Mouse (Mus musculus) activated CD4-positive, CD25-positive, alpha-beta regulatory T cell, adult 4 months (primary cell): ENCODE measurements around the gene Gm49342. TPM values are rescaled to one million over a fixed set of nuclear protein-coding genes. Genes with fewer than 3 reads are reported as not detected.
A peak's percentile ranks its signal among the peaks of the same experiment; 100 is the strongest.
"Not testable (repeated sequence)": the region's sequence is repeated elsewhere in the genome, so short reads cannot be mapped to it uniquely, and the experiment has no call there.

Experiments used
- ATAC-seq: one replicate; pipeline ENCODE4 v1.8.0; 2017
- polyA plus RNA-seq, 2 experiments: library from polyadenylated mRNA; unstranded; fragments of 100-300 nt; shearing (Covaris generic); gene quantifications; one replicate each; pipeline ENCODE4 v1.2.1; 2017

The Gm49342 gene
- 1 to 10 TPM in 1 of 2 experiments, not detected in 1; 9.9 TPM for polyA plus RNA-seq

- ATAC-seq: peak; percentile 92
Measured at GRCm38 (mm10) chr14:50943932-50944667, at the start of gene Gm49342. Gene Gm49342, plus strand, starts transcription at chr14:50944517.

- ATAC-seq: no peak
Measured at GRCm38 (mm10) chr14:50895407-50895806, 48.9 kb upstream of the Gm49342 start.

GRCm38 (mm10) chr14:50895985-50896746 is 48.2 kb upstream of the Gm49342 start:
- ATAC-seq: no peak

- ATAC-seq: no peak
Measured at GRCm38 (mm10) chr14:50896747-50897373, 47.5 kb upstream of the Gm49342 start.

DNA sequence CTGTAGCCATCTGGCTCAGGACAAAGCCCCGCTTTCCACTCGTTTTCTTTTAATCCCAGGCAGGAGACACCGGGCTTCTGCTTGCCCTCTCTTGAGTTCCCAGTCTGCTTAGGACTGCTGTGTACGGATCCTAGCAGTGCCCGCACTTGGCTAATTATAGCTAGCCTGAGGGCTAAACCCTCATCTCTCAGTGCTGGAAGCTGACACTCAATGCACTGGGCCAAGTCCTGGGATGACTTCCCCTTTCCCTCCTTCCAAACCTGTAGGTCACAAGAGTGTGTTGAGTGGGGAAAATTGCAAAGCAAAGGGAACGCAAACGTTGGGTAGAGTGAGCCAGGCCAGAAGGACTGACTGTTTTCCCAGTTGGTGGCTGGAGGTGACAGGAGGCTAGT is 46.9 kb upstream of the Gm49342 start, which contains the start of gene Klhl33:
Gene Klhl33, minus strand, starts transcription at position 134 of the 392 bp plus-strand sequence.
- no peak for ATAC-seq

DNA sequence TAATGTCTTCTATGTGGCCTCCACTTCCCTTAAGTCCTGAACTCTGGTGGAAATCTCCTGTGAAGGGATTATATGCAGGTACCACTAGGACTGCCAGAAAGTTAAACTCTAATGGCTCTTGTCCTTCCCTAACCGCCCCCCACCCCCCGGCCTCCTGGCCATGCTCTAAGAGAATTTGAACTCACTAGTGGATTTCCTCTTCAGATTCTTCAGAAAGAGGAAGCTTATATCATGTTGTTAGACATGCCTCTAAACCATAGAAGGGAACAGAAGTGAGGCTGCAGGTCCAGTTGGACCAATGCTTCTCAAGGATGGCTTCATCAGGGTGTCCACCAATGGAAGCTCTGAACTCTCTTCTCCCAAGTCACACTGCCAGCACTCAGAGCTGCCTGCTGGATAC is 46.3 kb upstream of the Gm49342 start:
- not testable (repeated sequence) for ATAC-seq

GRCm38 (mm10) chr14:50903973-50904827 is 40.1 kb upstream of the Gm49342 start:
- ATAC-seq: no peak

- ATAC-seq: no peak
Measured at GRCm38 (mm10) chr14:50904828-50905129, 39.5 kb upstream of the Gm49342 start.

GRCm38 (mm10) chr14:50905327-50905726 is 39.0 kb upstream of the Gm49342 start:
- not testable (repeated sequence) for ATAC-seq

DNA sequence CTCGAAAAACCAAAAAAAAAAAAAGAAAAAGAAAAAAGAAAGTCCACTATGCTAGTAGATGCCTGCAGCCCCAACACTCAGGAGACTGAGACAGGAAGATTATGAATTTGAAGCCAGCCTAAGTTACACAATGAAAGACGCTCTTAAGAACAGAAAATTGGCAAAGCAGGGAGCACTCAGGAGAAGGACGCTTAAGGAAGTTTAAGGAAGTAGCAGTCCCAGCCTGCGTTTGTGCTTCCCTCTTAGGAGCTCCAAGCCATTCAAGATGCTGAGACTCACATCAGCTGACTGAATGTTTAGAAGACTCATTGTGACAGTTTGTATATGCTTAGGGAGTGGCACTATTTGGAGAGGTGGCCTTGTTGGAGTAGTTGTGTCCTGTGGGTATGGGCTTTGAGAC is 36.2 kb upstream of the Gm49342 start:
- ATAC-seq: no peak

DNA sequence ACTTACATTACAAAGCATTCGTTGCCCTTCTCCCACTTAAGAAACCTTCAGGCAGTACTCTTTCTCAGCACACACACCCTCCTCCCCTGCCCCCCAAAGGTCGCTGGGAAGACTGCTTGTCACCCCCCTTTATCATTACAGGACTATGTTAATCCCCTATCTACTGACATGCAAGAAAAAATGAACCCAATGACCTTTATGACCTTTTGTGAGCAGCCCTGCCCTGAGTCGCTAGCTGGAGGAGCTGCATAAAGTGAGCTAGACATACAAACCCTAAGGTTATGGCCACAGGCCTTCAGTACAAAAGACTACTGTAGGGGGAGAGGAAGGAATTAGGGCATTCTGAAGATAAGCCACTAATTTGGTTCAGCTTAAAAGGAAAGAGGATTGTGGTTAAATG is 33.0 kb upstream of the Gm49342 start:
- ATAC-seq: no peak

GRCm38 (mm10) chr14:50923437-50923836 is 20.9 kb upstream of the Gm49342 start:
- not testable (repeated sequence) for ATAC-seq

DNA sequence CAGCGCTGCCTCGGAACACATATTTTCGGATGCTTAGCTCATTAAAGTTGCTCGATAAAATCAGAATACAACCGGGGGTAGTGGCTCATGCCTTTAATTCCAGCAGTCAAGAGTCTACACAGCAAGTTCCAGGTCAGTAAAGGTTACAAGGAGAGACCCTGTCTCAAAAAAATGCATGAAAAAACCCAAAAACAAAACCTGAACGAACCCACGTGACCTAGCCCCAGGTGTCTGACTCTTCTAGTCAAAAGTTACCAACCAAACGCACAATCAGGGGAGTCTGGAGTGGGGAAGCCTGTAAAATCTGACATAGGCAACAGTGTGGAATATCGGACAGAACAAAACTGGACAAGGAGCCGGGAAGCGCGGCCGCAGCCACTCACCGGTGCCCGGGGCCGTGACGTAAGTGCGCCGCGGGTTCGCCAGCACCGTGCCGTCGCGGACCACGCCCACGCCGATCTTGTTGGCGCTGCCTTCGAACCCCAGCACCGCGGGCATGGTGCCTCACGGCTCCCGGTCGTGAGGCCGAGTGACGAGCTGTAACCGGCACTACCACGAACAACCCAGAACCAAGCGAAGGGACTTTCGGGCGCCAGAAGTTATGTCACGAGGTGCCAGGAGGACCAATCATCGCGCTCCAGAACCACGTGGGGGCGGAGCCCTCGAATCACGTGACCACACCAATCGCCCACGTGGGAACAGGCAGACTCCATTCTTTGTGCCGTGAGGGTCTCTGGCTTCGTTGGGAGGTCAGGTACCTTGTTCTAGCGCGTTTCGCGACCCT is 19.8 kb upstream of the Gm49342 start, which contains the start of the genes Osgep and Apex1:
Gene Osgep, minus strand, starts transcription at position 613 of the 784 bp plus-strand sequence.
Gene Apex1, plus strand, starts transcription at position 688 of the 784 bp plus-strand sequence.
- ATAC-seq: peak; percentile 96

DNA sequence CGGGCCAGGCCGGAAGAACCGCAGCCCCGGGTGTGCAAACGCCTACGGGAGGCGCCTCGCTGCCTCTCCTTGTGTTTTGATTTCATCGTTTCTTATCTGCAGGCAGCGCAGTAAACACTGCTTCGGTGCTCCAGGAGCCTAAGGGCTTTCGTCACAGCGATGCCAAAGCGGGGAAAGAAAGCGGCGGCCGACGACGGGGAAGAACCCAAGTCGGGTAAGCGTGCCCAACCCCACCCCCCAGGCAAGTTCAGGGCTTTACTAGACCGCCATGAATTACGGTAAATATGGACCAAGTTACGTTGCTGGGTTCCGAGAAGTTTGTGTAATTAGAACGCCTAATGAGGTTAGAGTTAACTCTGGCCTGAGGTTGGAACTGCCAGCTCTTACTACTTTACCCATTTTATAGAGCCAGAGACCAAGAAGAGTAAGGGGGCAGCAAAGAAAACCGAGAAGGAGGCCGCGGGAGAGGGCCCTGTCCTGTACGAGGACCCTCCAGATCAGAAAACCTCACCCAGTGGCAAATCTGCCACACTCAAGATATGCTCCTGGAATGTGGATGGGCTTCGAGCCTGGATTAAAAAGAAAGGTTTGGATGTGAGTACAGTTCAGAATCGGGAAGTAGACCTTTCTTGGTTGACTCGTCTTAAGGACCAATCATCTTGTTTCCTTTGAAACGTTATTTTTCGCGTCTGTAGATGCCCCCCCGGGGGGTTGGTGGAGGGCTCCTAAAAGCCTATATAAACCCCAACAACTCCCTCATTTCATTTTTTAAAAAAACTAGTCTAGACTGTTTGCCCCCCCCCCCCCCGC is 19.0 kb upstream of the Gm49342 start:
- ATAC-seq: peak; percentile 5

- no peak for ATAC-seq
Measured at GRCm38 (mm10) chr14:50927366-50927765, 17.0 kb upstream of the Gm49342 start.

GRCm38 (mm10) chr14:50929951-50930350 is 14.4 kb upstream of the Gm49342 start:
- no peak for ATAC-seq

DNA sequence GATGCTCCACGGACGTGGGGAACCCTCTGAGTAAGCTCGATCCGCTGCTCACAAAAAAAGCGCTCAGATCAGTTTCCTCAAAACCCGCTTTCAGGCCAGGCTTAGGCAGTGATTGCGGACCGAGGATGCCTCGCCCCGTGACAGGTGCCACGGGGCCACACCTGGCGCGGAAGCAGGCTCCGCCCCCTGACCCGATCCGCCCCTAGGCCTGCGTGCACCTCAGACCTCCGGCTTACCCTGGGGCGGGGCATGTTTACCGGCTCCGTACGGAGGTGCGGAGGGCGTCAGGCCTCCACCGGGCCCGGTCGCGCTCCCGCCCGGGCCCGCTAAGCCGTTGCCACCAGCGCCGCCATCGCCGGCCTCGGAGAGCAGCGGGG is 14.0 kb upstream of the Gm49342 start:
- ATAC-seq: peak; percentile 26

GRCm38 (mm10) chr14:50930754-50931492 is 13.4 kb upstream of the Gm49342 start, which contains the start of the genes Pip4p1 and Pnp:
Gene Pip4p1, minus strand, starts transcription at chr14:50930856.
Gene Pnp, plus strand, starts transcription at chr14:50931082.
- peak; percentile 94 for ATAC-seq

- ATAC-seq: no peak
Measured at GRCm38 (mm10) chr14:50931493-50932020, 12.8 kb upstream of the Gm49342 start.
